Mouse (Mus musculus) thymus, postnatal 4 days (tissue): ENCODE measurements around the gene Onecut1.

Experiments used
- DNase-seq: peaks from one replicate; pipeline ENCODE4 v3.0.0; 2021

Gene Onecut1

GRCm38 (mm10) chr9:74862096-74862780, 517 bp downstream of the Onecut1 start:
- no peak for DNase-seq

- DNase-seq = no peak
Observed at GRCm38 (mm10) chr9:74862783-74863654, 1.3 kb downstream of the Onecut1 start.

- DNase-seq = no peak
Observed at GRCm38 (mm10) chr9:74863655-74864443, 2.1 kb downstream of the Onecut1 start.

- DNase-seq = no peak
Observed at GRCm38 (mm10) chr9:74864471-74864870, 2.8 kb downstream of the Onecut1 start.

GRCm38 (mm10) chr9:74866596-74867313, 5.0 kb downstream of the Onecut1 start:
- DNase-seq = no peak

GRCm38 (mm10) chr9:74867641-74868205, 6.0 kb downstream of the Onecut1 start:
- DNase-seq = peak; percentile 52

GRCm38 (mm10) chr9:74868336-74868950, 6.7 kb downstream of the Onecut1 start:
- no peak for DNase-seq

GRCm38 (mm10) chr9:74870960-74871688, 9.4 kb downstream of the Onecut1 start:
- peak; percentile 71 for DNase-seq

- no peak for DNase-seq
Observed at GRCm38 (mm10) chr9:74876328-74876727, 14.6 kb downstream of the Onecut1 start.

GRCm38 (mm10) chr9:74877709-74878108, 16.0 kb downstream of the Onecut1 start:
- no peak for DNase-seq

- DNase-seq = no peak
Observed at GRCm38 (mm10) chr9:74887866-74888265, 26.1 kb downstream of the Onecut1 start.

- no peak for DNase-seq
Observed at GRCm38 (mm10) chr9:74896742-74897141, 35.0 kb downstream of the Onecut1 start.

GRCm38 (mm10) chr9:74897375-74897982, 35.8 kb downstream of the Onecut1 start:
- DNase-seq = no peak

- DNase-seq = no peak
Observed at GRCm38 (mm10) chr9:74900141-74900540, 38.4 kb downstream of the Onecut1 start.

- DNase-seq = peak; percentile 69
Observed at GRCm38 (mm10) chr9:74904866-74905508, 43.3 kb downstream of the Onecut1 start.

- DNase-seq = peak; percentile 22
Observed at GRCm38 (mm10) chr9:74906951-74907350, 45.2 kb downstream of the Onecut1 start.

- DNase-seq = no peak
Observed at GRCm38 (mm10) chr9:74909245-74909644, 47.5 kb downstream of the Onecut1 start.

GRCm38 (mm10) chr9:74910226-74910759, 48.6 kb downstream of the Onecut1 start:
- no peak for DNase-seq

- no peak for DNase-seq
Observed at GRCm38 (mm10) chr9:74911430-74911829, 49.7 kb downstream of the Onecut1 start.

GRCm38 (mm10) chr9:74911919-74912318, 50.2 kb downstream of the Onecut1 start:
- DNase-seq = no peak
